Mouse (Mus musculus) testis, adult 2 months (tissue): ENCODE measurements at regions not wholly inside any gene's neighbourhood (a gene's known extent, or its start where the extent isn't known, plus 50 kb on each side); places are given as distances from the start of the nearest gene placed in this dataset.

Experiments used
- CTCF ChIP-seq: fragments of 200-500 bp; IDR thresholded peaks from 2 replicates; pipeline ENCODE4 v1.5.1; 2012; ENCODE audit warnings: low read depth, mild to moderate bottlenecking, inconsistent platforms, low read length, moderate library complexity; ENCODE audit not compliant: control insufficient read depth, insufficient read depth, insufficient replicate concordance
- POLR2A ChIP-seq: fragments of 200-500 bp; IDR thresholded peaks from 2 replicates; pipeline ENCODE4 v1.6.1; 2012; ENCODE audit warnings: low read depth, mild to moderate bottlenecking, inconsistent platforms, low read length, moderate library complexity; ENCODE audit not compliant: control insufficient read depth

DNA sequence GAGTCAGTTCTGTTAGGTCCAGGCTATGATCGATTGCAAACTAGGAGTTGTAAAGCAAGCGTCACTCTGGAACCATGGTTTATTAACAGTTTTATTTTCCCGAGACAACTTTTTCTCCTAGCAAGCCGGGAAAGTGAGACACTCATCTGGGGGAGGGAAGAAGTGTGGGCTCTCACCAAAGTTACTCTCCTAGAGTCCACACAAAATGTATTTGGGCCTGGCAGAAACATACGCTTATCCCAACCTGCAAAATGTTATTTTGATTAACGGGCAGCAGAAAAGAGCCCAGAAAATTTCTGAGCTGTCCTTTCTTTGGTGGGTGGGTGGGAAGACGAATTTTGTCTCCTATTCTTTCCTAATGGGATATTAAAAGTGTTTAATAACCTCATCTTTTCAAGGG lies 218.4 kb upstream of the Pkn2 start:
- TF ChIP-seq POLR2A (no peak), CTCF (no peak)
